Mouse (Mus musculus) heart, postnatal 0 days (tissue): ENCODE measurements around the gene Prnd.

Experiments
- CTCF ChIP-seq: IDR thresholded peaks from 2 replicates; pipeline ENCODE4 v1.5.1; 2016; ENCODE audit warnings: antibody characterized with exemption, control low read depth, low read depth
- EP300 ChIP-seq: IDR thresholded peaks from 2 replicates; pipeline ENCODE4 v1.6.1; 2016; ENCODE audit warnings: antibody characterized with exemption, low read depth

DNA sequence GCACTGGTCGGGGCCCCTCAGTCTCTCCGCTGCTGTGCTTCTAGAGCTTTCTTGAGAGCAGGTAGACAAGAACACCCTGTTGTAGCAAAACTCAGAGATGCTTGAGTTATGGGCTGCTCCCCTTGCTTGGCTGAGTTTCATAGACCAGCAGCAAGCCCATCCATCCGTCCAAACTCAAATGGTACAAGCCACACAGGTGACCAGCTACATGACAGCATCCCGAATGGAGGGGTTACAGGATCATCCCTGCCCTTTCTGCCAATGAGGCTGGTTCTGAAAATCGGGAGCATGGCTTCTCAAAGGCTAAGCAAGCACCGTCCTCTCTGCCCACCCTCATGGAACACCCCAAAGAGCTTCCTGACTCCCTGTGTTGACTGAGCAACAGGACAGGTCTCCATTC is 44.3 kb downstream of the Prnd start:
- TF ChIP-seq CTCF (no peak), EP300 (no peak)
